Mouse (Mus musculus) c-Kit-negative CD71-positive TER-119-positive erythroid progenitor cells, embryonic 14.5 days (primary cell): ENCODE data around the gene Ttc39b.

Experiments
- DNase-seq: peaks from one replicate; pipeline ENCODE4 v3.0.0-alpha.2; 2013; ENCODE audit warnings: low read depth, low spot score

Ttc39b gene

DNA sequence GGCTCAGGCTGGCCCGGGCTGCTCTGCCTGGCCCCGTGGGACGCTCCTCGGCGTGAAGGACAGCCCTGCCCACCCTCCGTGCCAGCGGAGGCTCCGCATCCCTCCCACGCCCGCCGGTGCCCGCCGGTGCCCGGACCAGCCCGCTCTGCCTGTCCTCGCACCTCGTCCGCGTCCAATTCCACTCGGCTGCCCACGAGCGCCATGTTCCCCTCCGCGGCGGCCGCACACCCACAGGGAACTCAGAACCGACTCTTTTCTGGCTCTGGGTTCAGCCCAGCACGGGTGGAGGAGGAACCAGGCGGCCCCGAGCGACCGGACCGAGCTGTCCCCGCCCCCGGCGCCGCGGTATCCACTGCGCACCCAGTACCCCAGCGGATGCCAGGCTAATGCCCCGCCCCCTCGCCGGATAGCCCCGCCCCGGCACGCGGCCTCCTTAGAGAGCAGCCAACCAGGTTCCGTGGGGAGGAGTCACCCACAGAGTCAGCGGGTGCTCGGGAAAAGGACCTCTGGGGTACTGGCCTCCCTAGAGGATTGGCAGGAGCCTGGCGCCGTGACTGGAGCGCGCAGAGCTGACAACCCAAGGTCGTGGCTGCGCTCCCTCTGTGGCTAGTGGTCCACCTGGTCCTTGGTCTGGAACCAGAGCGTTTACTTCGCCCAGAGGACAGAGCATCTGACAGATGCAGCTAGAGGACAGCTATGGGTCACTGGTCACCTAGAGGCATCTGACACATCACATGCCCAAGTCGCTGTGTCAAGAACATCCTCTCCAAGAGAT is at the start of gene Ttc39b:
Gene Ttc39b, minus strand, starts transcription at position 346 of the 775 bp plus-strand sequence.
- DNase-seq = peak; percentile 45

DNA sequence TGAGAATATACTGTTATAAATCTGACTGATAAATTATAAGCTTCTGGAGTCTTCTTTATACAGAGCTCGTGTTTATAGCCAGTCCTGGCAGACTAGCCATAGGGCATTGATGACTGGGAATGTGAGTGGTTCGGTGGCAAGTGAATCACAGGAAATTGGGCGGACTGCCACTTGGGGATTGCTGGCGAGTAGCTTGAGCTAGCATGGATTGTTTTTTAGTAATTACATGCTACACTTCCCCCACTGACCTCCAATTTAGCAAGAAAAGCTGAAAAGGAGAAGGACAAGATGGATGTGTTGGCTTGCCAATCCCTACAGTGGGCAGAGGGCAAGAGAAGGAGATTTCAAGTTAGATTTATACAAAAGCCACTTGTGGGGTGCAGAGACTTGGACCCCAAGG is 49.3 kb upstream of the Ttc39b start:
- DNase-seq = no peak

DNA sequence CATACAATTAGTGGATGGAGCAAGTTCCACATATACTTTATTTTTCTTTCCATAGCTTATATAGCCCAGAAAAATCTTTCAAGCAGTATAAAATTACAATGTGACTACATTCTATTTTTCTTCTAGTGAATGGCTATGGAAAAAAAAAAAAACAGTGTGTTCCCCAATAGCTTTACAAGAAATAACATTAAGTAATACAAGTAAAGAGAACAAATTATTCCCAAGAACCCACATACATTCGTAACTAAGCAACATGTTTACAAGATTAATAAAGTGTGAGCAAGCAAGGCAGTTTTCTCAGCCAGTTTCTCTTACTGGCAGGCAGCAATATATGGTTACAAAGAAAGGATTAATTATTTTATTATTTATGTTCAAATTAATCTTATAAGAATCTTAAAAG is 33.7 kb upstream of the Ttc39b start:
- no peak for DNase-seq

DNA sequence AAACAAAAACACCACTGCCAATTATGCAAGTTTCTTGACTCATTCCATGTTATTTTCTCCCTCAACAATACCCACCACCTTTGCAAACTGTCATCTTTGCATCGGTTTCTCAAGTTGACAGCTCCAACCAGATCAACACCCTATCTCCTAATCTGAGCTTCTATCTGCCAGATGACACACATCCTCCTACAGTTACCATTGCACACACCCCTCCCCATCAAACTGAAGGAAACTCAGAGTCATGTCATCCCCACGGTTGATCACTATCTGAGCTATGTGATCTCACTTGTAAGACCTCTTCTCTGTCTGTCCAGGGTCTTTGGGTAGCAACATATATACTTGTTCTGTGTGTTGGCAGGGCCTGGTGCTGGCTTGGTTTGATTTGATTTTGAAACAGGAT is 30.7 kb upstream of the Ttc39b start:
- no peak for DNase-seq

DNA sequence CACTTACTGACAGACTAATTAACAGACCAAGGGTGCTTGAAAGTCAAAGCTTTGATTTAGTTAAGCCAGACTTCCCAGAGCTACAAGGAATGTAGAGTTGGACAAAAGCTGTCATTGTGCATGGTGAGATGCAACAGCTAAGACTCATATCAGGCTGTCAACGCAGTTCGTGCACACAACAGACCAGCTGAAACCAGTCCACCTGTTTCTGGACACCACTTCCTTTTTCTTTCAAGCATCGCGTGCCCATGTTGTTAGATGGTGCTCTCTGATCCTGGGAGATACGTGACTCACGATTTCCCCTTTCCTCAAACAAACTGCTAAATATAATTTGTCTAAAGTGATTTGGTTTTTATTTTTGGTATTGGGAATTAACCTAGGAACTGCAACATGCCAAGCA is 29.9 kb upstream of the Ttc39b start:
- no peak for DNase-seq

DNA sequence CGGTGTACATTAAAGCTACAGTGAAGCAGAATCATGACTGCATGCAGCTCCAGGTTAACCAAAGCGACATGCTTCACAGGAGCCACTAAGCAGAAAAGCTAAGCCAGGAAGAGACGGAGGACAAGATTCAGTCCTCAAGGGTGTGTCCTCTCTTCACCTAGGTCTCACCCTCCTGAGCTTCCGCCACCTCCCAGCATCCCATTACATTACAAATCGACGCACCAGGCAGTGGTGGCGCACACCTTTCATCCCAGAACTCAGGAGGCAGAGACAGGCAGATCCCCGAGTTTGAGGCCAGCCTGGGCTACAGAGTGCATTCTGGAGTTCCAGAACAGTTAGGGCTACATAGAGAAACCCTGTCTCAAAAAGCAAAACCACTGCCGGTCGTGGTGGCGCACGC is 29.2 kb upstream of the Ttc39b start:
- no peak for DNase-seq

DNA sequence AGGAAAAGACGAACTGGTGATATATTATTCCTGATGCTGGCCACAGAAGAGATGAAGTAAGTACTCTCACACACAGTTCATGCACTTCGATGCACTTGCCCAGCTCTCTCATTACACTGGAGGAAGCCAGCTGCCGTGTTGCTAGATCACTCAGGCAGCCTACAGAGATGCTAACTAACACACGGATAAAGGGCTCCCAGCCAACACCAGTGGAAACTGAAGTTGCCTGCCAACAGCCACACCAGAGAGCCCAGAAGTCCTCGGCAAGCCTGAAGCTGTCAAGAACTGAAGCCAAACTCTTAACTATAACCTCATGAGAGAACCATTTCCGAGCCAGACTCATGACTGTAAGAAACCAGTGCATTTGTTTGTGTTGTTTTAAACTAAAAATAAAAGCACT is 26.7 kb upstream of the Ttc39b start:
- DNase-seq = no peak

DNA sequence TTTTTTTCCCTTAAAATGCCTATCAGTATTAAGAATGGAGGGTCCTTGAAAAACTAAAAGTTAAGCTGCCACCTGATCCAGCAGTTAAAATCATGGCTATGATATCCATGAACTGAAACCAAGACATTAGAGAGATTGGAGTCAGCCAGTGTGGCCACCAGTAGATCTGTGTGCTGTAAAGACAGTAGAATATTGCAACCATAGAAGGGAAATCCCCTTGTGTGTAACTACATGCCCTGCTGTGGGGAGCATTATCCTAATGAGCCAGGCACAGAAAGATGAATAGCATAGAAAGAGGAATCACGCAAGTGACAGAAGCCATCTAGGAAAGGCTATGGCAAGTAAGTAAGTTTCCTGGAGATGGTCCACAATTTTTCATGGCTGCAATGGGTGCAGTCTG is 24.9 kb upstream of the Ttc39b start:
- no peak for DNase-seq

DNA sequence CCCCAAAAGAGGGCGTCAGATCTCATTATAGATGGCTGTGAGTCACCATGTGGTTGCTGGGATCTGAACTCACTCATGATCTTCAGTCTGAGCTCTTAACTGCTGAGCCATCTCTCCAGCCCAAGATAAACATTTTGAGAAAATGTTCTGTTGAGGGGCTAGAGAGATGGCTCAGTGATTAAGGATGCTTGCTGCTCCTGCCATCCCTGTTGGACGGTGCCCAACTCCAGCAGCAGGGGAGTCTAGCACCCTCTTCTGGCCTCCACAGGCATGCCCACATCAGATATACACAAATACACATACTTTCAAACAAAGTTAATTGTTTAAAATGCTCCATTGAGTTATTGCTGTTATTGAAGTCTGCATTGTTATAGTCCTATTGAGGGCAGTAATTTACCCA is 19.8 kb upstream of the Ttc39b start:
- DNase-seq = no peak

DNA sequence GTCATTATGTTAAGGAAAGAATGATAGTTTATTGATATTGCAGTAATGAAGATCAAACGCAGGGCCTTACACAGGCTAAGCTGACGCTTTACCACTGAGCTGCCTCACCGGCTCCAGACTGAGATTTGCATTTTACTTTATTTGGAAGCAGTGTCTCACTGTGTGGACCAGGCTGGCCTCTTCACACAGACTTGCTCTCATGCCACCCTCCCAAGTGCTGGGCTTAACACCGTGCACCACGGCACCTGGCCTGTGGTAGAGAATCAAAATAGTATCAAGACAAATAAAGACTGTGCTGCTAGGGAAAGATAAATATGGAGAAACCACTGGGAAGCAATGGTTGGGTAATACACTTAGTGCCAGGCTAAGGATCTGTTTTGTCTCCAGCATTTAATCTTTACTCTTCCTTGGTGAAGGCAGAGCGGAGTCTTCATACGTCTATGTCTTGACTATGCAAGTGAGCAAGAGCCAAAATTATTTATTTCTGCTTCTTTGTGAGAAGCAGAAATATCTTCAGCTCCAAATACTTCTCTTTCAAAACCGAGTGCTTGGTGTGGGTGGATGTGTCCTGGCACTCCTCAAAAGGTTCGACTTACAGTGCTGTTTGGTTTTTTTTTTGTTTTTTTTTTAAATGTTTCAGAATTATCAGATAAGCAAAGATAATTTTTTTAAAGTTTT is 19.2 kb upstream of the Ttc39b start:
- no peak for DNase-seq

DNA sequence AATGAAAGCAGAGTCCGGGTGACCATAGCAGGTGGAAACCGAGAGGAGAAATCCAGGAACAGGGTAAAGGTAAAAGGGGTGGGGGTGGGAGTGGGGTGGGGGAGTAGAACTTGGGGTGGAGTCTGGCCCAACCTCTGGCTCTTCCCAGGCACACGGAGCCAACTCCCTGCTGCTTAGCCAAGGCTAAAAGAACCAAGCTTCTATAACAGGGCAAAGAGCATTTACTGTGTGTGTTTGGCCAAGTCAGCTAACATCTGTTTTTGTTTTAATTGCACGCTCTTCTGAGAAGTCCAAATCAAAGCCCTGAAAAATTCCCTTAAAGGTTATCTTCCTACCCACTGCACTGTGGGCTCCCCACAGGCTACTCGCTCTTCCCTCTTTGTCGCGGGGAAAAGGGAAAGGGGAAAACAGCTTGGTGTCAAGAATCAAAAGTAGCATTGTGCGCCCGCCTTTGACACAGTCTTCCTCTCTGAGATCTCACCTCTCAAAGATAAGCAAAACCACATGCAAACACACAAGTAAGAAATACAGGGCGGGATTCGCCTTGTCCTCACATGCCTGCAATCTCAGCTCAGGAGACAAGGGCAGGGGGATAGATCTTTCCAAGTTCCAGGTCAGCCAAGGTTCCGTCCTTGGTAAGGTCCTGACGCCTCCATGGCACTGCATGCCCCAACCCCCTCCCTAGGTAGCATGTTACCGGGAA is 18.4 kb upstream of the Ttc39b start:
- DNase-seq = no peak

DNA sequence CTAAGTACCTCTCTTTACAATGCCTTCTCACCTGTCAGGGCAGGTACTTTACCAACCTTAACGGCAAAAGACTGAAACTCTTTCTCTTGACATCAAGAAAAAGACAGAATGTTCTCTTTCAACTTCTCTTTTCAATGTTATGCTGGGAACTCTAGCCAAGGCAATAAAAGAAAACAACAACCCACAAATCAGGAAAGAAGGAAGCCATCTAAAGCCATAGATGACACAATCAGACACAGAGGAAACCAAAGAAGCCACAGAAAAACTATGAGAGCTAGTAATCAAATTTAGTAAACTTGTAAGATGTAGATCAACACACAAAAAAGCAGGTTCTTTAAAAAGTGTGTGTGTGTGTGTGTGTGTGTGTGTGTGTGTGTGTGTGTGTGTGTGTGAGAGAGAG is 15.3 kb upstream of the Ttc39b start:
- no peak for DNase-seq

DNA sequence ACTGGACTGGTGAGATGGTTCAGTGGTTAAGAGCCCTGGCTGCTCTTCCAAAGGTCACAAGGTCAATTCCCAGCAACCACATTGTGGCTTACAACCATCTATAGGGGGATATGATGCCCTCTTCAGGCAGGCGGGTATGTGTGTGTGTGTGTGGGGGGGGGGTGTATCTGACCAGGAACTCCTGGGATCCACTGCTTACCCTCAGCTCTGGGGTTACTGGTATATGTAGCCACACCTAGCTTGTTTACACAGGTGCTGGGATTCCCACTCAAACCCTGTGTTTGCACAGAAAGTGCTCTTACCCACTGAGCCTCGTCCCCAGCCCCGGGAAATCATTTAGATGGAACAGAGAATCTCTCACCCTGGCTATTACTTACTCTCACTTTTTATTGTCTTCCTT is 13.7 kb upstream of the Ttc39b start:
- DNase-seq = no peak

DNA sequence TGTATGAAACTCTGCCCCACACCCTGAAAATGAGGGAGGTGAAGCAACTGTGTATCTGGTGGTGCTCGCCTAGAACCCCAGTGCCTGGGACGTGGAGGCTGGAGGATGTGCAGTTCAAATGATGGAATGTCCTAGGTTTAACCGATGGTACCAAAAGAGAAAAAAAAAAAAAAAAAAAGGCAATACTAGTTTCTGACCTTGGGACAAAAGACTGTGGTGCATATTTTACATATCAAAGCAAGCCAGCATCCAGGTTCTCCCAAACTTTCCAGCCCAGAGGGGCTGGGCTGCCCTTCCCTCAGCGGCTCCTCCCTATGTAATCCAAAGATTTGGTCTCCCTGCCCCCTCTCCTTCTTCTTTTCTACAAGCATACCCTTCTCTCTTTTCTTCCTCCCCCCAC is 6.3 kb upstream of the Ttc39b start:
- DNase-seq = no peak

DNA sequence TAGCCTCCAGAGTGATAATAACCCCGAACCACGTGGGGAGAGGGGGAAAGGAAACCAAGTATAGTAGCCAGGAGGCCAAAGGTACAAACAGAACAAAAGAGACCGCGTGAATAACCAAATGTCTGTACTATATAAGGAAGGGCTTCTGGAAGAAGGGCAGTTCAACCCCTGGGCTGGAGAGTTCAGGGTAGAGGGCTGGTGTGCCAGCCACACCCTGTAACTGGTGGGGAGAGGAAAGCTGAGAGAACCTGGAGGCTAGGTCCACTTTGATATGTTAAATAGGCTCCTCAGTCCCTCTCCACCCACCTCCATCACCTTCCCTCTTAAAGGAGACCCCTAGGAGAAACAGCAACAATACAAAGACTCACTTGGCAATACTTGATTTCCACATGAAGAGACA is 5.6 kb upstream of the Ttc39b start:
- DNase-seq = no peak

DNA sequence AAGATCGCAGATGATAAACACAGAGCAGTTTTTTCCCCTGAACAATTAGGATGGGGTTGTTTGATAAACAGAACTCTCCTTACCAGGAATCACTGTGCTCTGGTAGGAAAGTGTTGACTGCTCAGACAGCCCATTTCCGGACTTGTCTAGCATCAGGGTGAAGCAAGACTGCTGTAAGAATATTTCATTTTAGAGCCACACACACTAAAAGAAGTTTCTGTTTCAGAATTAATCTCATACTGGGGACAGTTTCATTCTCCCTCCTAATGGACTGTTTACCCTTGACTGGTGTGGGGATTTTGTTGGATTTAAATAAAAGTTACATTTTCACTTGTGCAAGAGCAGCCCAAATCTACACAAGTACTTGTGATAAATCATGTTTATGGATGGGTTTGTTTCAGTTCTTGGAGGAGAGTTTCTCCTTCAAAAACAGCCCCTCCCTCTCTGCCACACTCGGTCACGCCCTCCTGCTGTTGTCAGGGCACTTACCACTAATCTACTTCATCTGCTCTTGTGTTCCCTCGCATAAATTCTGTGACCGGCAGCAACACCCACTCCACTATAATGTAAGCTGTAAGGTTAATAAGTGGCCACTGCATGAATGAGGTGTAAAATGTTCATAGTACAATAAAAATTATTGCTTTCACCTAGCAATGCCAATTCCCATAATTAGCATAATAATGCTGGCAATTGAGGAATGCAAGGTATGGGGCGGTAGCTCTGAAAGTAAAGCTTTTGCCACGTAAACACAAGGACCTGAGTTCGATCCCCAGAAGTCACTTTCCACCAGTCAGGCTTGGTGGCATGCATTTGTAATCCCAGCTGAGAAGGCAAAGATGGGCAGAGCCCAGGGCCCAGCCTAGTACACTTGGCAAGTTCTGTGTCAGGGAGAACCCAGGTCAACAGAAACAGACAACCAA is 4.2 kb upstream of the Ttc39b start:
- no peak for DNase-seq

DNA sequence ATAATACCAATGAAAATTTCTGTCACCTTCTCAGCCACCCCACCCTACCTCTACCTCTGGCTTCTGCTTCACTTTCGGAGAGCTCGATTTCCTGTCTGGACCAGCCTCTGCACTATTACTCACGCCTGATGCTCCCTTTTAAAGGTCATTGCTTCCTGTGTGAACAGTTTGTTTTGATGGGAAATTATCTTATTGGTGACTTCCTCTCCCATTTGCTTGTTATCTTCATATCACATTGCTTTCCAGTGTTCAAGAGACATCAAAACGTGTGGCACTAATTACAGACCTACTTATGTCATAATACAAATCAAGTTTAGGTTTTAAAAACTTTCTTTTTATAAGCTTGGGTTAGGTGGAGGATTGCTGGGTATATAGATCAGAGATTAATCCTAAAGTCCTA is 3.5 kb upstream of the Ttc39b start:
- DNase-seq = no peak

DNA sequence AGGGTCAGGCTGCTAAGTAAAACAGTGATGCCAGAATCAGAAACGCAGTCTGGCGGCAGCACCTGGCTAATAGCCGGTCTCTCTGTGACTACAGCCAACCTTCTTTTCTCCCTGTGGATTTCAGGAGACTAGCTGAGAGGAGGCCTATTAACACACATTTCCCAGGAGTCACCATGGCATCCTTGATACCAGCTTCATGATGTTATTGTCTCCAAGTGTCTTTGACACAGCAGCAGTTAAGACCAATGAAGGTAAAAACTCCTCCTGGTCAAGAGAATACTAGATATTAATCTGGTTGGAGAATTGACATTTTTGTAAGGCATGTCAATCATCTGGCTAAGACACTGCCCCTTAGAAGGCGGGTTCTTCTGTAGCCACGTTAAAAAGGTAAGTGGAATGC is 1.3 kb upstream of the Ttc39b start:
- no peak for DNase-seq

DNA sequence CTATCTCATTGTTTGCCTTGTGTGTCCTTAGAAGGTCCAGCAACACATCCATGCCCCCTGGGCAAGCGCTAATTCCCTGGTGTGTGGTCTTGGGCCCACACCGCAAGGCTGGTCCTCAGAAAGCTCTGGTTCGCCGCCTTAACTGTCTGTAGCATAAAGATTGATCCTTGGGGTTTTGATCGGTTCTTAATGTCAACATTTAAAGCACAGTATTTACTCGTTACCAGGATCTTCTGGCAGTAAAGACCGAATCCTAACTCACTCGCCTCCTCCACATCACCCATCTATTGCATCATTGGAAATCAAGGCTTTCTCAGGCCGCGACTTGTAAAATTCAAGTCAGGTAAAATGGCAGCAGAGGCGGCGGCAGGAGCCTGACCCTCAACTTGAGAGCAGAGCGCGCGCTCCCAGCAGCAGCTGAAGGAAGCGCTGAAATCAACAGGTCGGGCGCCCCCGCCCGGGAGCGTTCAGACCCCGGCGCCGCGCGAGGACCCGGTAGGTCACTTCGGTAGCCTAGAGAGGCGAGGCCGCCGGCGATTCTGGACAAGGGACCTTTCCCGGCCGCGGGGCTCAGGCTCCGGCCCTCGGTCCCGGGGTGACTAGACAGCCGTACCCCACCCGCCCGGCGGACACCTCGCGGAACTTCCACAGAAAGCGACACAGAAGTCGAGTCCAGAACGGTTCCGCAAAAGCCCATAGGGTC is 703 bp downstream of the Ttc39b start:
- no peak for DNase-seq

DNA sequence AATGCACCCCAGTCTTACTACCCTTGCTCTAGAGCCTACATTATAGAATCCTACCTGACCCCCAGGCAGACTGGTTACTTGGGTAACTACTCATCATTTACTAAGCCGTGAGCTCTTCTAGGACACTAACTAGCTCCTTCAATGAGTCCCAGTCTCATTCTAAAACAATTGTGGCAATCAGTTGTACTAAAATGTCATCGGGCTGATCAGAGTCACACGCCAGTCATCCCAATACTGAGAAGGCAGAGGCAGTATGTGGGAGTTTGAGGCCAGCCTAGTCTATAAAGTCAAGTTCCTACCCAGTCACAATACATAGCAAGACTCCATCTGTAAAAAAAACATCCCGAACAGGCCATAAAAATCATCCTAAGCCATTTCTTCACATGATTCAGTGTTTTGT is 4.3 kb downstream of the Ttc39b start:
- no peak for DNase-seq

DNA sequence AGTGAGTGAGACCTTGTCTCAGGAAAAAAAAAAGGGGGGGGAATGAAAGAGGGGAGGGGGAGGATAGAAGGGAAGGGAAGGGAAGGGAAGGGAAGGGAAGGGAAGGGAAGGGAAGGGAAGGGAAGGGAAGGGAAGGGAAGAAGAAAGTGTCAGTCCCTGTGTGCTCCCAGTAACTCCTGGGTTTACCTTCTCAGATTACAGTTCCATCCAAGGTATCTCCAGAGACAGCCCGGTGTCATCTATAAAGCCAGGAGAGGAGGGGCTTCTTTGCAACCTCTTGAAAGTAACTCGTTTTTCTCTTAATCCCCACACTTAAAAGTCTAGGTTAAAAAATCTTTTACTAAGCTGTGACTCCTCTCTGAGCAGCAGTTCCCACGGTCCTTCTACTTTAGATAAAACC is 5.3 kb downstream of the Ttc39b start:
- DNase-seq = no peak
